Mouse (Mus musculus) lung, postnatal 36 days (tissue): ENCODE measurements around the gene Krt90.
A peak's percentile ranks its signal among the peaks of the same experiment; 100 is the strongest.
"Not testable (repeated sequence)": the region's sequence is repeated elsewhere in the genome, so short reads cannot be mapped to it uniquely, and the experiment has no call there.

ENCODE experiments used
- DNase-seq: peaks from one replicate; pipeline ENCODE4 v3.0.0; 2022; ENCODE audit warnings: mixed read lengths

Gene Krt90

GRCm38 (mm10) chr15:101562850-101563249, at the start of gene Krt90:
Krt90 (minus strand) TSS chr15:101562950.
- DNase-seq = no peak

GRCm38 (mm10) chr15:101599123-101599522, 36.4 kb upstream of the Krt90 start:
- DNase-seq = no peak

GRCm38 (mm10) chr15:101588216-101588615, 25.5 kb upstream of the Krt90 start:
- DNase-seq = no peak

- no peak for DNase-seq
Measured at GRCm38 (mm10) chr15:101584456-101584855, 21.7 kb upstream of the Krt90 start.

- DNase-seq = peak; percentile 64
Measured at GRCm38 (mm10) chr15:101583211-101583965, 20.6 kb upstream of the Krt90 start.

- no peak for DNase-seq
Measured at GRCm38 (mm10) chr15:101581701-101582100, 19.0 kb upstream of the Krt90 start.

- no peak for DNase-seq
Measured at GRCm38 (mm10) chr15:101575506-101575905, 12.8 kb upstream of the Krt90 start.

GRCm38 (mm10) chr15:101573796-101574345, 11.1 kb upstream of the Krt90 start, which contains the start of gene Krt75:
Krt75 (minus strand) TSS chr15:101573904.
- no peak for DNase-seq

- DNase-seq = peak; percentile 24
Measured at GRCm38 (mm10) chr15:101567780-101568179, 5.0 kb upstream of the Krt90 start.

GRCm38 (mm10) chr15:101558034-101558646, 4.6 kb downstream of the Krt90 start:
- DNase-seq = no peak

GRCm38 (mm10) chr15:101553169-101553568, 9.6 kb downstream of the Krt90 start:
- DNase-seq = peak; percentile 38

GRCm38 (mm10) chr15:101552188-101552587, 10.6 kb downstream of the Krt90 start:
- DNase-seq = no peak

GRCm38 (mm10) chr15:101550567-101550966, 12.2 kb downstream of the Krt90 start, which contains the start of gene Krt82:
Krt82 (minus strand) TSS chr15:101550667.
- DNase-seq = no peak

GRCm38 (mm10) chr15:101544478-101544877, 18.3 kb downstream of the Krt90 start:
- DNase-seq = no peak

- no peak for DNase-seq
Measured at GRCm38 (mm10) chr15:101542543-101542942, 20.2 kb downstream of the Krt90 start.

GRCm38 (mm10) chr15:101538580-101538900, 24.2 kb downstream of the Krt90 start:
- peak; percentile 4 for DNase-seq

- no peak for DNase-seq
Measured at GRCm38 (mm10) chr15:101537864-101538579, 24.7 kb downstream of the Krt90 start.

GRCm38 (mm10) chr15:101536054-101536850, 26.5 kb downstream of the Krt90 start:
- DNase-seq = no peak

- DNase-seq = no peak
Measured at GRCm38 (mm10) chr15:101532720-101533119, 30.0 kb downstream of the Krt90 start, which contains the start of gene Krt84. Krt84 (minus strand) TSS chr15:101532820.

GRCm38 (mm10) chr15:101522556-101523232, 40.1 kb downstream of the Krt90 start:
- DNase-seq = peak; percentile 10

GRCm38 (mm10) chr15:101519792-101520191, 43.0 kb downstream of the Krt90 start:
- DNase-seq = peak; percentile 86

GRCm38 (mm10) chr15:101517161-101517560, 45.6 kb downstream of the Krt90 start, which contains the start of gene Gm49425:
Gm49425 (minus strand) TSS chr15:101517261.
- DNase-seq = not testable (repeated sequence)
